Mouse (Mus musculus) stomach, postnatal 0 days (tissue): ENCODE measurements around the gene Pusl1. TPM values are rescaled to one million over a fixed set of nuclear protein-coding genes. Genes with fewer than 3 reads are reported as not detected.

Source experiments
- ATAC-seq: fragments of 200-750 bp; cut with Nextera tagmentation; 2 replicates; pipeline ENCODE4 v1.8.0; 2017; ENCODE audit not compliant: low FRiP score, low TSS enrichment
- DNase-seq: peaks from one replicate; pipeline ENCODE4 v3.0.0-alpha.2; 2016; ENCODE audit warnings: low spot score
- H3K27ac ChIP-seq: fragments of 300-500 bp; sonication (generic); replicated peaks from 2 replicates; pipeline ENCODE4 v1.5.1; 2014; ENCODE audit warnings: mild to moderate bottlenecking, control low read depth
- H3K27me3 ChIP-seq: fragments of 300-500 bp; sonication (generic); 2 replicates; pipeline ENCODE4 v1.6.1; 2014; ENCODE audit warnings: low read length; ENCODE audit not compliant: control insufficient read depth, insufficient read depth
- H3K36me3 ChIP-seq: fragments of 300-500 bp; sonication (generic); 2 replicates; pipeline ENCODE4 v1.6.1; 2014; ENCODE audit warnings: low read length, mixed read lengths; ENCODE audit not compliant: control insufficient read depth, insufficient read depth
- H3K4me1 ChIP-seq: fragments of 300-500 bp; sonication (generic); replicated peaks from 2 replicates; pipeline ENCODE4 v1.6.1; 2014; ENCODE audit warnings: antibody characterized with exemption; ENCODE audit not compliant: control insufficient read depth, insufficient read depth
- H3K4me2 ChIP-seq: fragments of 300-500 bp; sonication (generic); replicated peaks from 2 replicates; pipeline ENCODE4 v1.6.1; 2014; ENCODE audit warnings: low read depth, mild to moderate bottlenecking, control low read depth, moderate library complexity
- H3K4me3 ChIP-seq: fragments of 300-500 bp; sonication (generic); 2 replicates; pipeline ENCODE4 v1.5.1; 2014; ENCODE audit warnings: low read depth, low read length, control low read depth
- H3K9ac ChIP-seq: fragments of 300-500 bp; sonication (generic); 2 replicates; pipeline ENCODE4 v1.6.1; 2014; ENCODE audit warnings: mild to moderate bottlenecking, low read length, control low read depth, mixed read lengths
- H3K9me3 ChIP-seq: fragments of 300-500 bp; sonication (generic); 2 replicates; pipeline ENCODE4 v1.6.1; 2016; ENCODE audit warnings: low read length; ENCODE audit not compliant: control insufficient read depth
- CTCF ChIP-seq: IDR thresholded peaks from 2 replicates; pipeline ENCODE4 v1.5.1; 2016; ENCODE audit warnings: antibody characterized with exemption, low read depth, mild to moderate bottlenecking, moderate library complexity
- EP300 ChIP-seq: optimal IDR thresholded peaks from 2 replicates; pipeline ENCODE3; 2016; ENCODE audit warnings: antibody characterized with exemption
- WGBS: fragments of 180-500 bp; shearing (Covaris S2); extraction: QIAGEN DNeasy Blood & Tissue Kit; methylation state at CpG from one replicate; pipeline ENCODE4 v1.1.7; 2014; 5-methylcytosine and 5-hydroxymethylcytosine counted together
- polyA plus RNA-seq: library from polyadenylated mRNA; unstranded; fragments of >200 nt; fragmentation: Nextera tagmentation; extraction: Ambion mirVana; gene quantifications from 2 replicates; pipeline ENCODE4 v1.2.1, GENCODE M21; 2015

Pusl1 gene
- polyA plus RNA-seq, 1 experiment from 2014 or later = 36.5 TPM

DNA sequence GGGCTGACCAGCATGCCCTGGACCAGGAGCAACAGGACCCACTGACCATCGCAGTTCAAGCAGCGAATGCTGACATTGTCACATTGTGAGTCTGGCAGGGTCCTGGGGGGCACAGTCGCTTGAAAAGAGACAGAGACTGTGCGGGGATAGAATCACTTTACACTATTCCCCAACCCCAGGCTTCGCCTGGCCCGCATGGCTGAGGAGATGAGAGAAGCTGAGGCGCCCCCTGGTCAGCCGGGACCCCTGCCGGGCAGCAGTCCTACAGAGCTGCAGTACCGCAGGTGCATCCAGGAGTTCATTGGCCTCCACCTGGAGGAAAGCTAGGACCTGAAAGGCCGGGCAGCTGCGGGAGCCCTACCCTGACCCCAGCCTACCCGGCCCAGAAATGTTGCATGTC, 14.1 kb upstream of the Pusl1 start:
- no peak overlapping the region for H3K4me2 ChIP-seq
- H3K27me3 ChIP-seq = no peaks in the 10 kb centered on the region
- ATAC-seq (no peak), DNase-seq (no peak)
- H3K9me3 ChIP-seq = no peaks in the 10 kb centered on the region
- 85% methylated on average over 13 of the region's 13 CpGs for WGBS
- no peak overlapping the region for H3K4me3 ChIP-seq
- H3K27ac ChIP-seq = no peak overlapping the region
- no peaks in the 10 kb centered on the region for H3K4me1 ChIP-seq
- no peak for TF ChIP-seq EP300
- H3K36me3 ChIP-seq = peaks cover 8% of the 10 kb centered on the region
- H3K9ac ChIP-seq = no peak overlapping the region

DNA sequence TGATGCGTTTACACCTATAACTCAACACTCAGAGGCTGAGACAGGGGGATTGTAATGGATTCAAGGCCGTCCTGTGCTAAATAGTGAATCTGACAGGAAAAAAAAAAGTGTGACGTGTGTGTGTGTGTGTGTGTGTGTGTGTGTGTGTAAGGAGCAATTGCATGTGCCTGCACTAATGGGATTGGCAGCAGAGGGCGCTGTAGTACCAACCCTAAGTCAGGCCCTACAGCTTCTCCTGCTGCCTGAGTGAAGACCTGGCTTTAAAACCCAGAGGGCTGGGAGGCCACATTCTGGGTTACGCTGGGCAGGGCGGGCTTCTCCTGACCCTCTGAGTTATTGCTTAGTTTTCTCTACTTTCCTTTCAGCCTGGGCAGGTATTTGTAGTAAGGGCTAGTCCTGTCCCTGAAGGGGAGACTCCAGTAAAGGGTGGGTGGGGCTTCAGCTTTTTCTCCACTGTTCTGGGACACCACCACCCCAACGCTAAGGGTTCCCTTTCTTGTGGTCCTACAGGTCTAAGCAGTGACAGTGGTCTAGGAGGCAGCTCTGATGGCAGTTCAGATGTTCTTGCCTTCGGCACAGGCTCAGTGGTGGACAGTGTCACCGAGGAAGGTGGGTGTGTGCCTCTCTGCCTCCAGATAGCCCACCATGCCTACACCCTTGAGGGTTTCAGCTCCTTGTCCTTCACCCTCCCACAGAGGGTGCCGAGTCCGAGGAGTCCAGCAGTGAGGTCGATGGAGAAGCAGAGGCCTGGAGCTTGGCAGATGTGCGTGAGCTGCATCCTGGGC, 12.9 kb upstream of the Pusl1 start:
- H3K9ac ChIP-seq = no peak overlapping the region
- H3K9me3 ChIP-seq = no peaks in the 10 kb centered on the region
- DNase-seq (peak; percentile 38), ATAC-seq (no peak)
- no peak overlapping the region for H3K4me2 ChIP-seq
- no peaks in the 10 kb centered on the region for H3K27me3 ChIP-seq
- TF ChIP-seq EP300 (no peak), CTCF (peak; percentile 59)
- H3K36me3 ChIP-seq = peaks cover 17% of the 10 kb centered on the region
- WGBS = 85% methylated on average over 13 of the region's 13 CpGs
- H3K4me1 ChIP-seq = no peaks in the 10 kb centered on the region
- H3K27ac ChIP-seq = no peak overlapping the region
- H3K4me3 ChIP-seq = no peak overlapping the region

GRCm38 (mm10) chr4:155903246-155903645, 11.7 kb upstream of the Pusl1 start:
- ATAC-seq = no peak

DNA sequence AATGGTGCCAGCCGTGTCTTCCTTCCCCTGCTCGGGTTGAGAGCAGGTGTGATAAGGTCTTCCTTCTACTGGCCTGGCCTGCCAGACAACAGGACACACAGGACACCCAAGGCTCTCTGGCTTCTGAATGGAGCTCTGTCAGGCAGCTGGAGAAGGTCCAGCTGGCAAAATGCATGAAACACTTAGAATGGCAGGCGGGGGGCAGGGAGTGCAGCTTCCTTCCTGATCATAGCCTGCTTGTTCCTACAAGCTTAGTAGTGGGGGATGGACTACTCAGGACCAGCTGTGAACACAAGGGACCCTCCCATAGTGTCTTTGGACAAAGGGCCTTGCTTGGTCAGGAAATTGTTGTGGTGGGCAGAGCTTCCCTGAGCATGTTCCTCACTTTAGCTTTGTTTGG, 9.6 kb upstream of the Pusl1 start:
- ATAC-seq = no peak
- H3K4me3 ChIP-seq = no peak overlapping the region
- TF ChIP-seq EP300 (no peak), CTCF (no peak)
- H3K4me2 ChIP-seq = no peak overlapping the region
- no peak for DNase-seq
- no peaks in the 10 kb centered on the region for H3K9me3 ChIP-seq
- H3K27me3 ChIP-seq = no peaks in the 10 kb centered on the region
- H3K9ac ChIP-seq = no peak overlapping the region
- H3K4me1 ChIP-seq = no peaks in the 10 kb centered on the region
- peaks cover 19% of the 10 kb centered on the region for H3K36me3 ChIP-seq
- 64% methylated on average over 3 of the region's 3 CpGs for WGBS
- H3K27ac ChIP-seq = no peak overlapping the region

More at GRCm38 (mm10) chr4:155903246-155903645, 11.7 kb upstream of the Pusl1 start:
- no peak for DNase-seq
- H3K27me3 ChIP-seq = no peaks in the 10 kb centered on the region
- H3K36me3 ChIP-seq = peaks cover 19% of the 10 kb centered on the region
- H3K27ac ChIP-seq = no peak overlapping the region
- no peak overlapping the region for H3K4me2 ChIP-seq
- no peak overlapping the region for H3K4me3 ChIP-seq
- 92% methylated on average over 13 of the region's 13 CpGs for WGBS
- no peak overlapping the region for H3K9ac ChIP-seq
- H3K4me1 ChIP-seq = no peaks in the 10 kb centered on the region
- no peaks in the 10 kb centered on the region for H3K9me3 ChIP-seq
- no peak for TF ChIP-seq CTCF
- TF ChIP-seq EP300 = no peak

DNA sequence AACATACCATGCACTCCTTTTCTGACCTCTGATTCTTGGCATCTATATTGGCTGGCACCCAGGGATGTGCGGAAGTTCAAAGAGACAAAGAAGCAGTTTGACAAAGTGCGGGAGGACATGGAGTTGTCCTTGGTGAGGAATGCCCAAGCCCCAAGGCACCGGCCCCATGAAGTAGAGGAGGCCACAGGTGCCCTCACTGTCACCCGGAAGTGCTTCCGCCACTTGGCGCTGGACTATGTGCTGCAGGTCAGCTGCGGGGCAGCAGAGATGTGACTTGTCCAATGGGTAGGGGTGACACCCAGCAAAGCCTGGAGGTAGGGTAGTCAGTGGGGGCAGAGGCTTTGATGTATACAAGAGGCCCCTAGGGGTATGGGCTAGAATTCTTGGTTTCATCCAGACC, 7.8 kb upstream of the Pusl1 start:
- 93% methylated on average over 7 of the region's 7 CpGs for WGBS
- no peak for DNase-seq
- ATAC-seq = no peak
- no peak overlapping the region for H3K4me2 ChIP-seq
- H3K27ac ChIP-seq = no peak overlapping the region
- H3K9me3 ChIP-seq = no peaks in the 10 kb centered on the region
- H3K36me3 ChIP-seq = peaks cover 19% of the 10 kb centered on the region
- TF ChIP-seq CTCF (no peak), EP300 (no peak)
- no peak overlapping the region for H3K4me3 ChIP-seq
- H3K9ac ChIP-seq = no peak overlapping the region
- no peaks in the 10 kb centered on the region for H3K27me3 ChIP-seq
- H3K4me1 ChIP-seq = peaks cover 9% of the 10 kb centered on the region; the same call in 1 of the 2 replicates

DNA sequence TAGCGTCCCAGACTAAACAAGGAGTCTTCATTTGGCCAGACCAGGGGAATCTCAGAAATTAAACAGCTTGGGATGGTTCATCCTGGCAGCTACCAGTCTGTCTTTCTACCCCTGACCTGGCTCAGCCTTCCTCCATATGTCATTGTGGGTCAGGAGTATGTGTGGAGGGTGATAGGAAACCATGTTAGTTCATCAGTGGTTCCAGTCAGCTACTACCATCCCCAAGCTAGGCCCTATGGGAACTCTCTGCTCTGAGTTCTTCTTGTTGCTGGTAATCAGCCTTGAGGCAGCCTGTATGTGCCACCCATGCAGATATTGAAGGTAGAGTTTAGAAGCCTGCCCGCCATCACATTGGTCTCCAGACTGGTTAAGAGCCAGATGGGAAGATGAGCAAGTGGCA, 6.7 kb upstream of the Pusl1 start:
- 94% methylated on average over 2 of the region's 2 CpGs for WGBS
- Histone ChIP-seq H3K4me3 (no peak overlapping the region), H3K4me2 (no peak overlapping the region), H3K36me3 (peaks cover 15% of the 10 kb centered on the region), H3K9me3 (no peaks in the 10 kb centered on the region), H3K9ac (no peak overlapping the region), H3K4me1 (peaks cover 10% of the 10 kb centered on the region), H3K27me3 (no peaks in the 10 kb centered on the region), H3K27ac (no peak overlapping the region)
- no peak for TF ChIP-seq CTCF
- TF ChIP-seq EP300 = no peak
- DNase-seq = no peak
- no peak for ATAC-seq
